10 mouse cellular contexts compared by ENCODE assay signal in the genomic region with DNA sequence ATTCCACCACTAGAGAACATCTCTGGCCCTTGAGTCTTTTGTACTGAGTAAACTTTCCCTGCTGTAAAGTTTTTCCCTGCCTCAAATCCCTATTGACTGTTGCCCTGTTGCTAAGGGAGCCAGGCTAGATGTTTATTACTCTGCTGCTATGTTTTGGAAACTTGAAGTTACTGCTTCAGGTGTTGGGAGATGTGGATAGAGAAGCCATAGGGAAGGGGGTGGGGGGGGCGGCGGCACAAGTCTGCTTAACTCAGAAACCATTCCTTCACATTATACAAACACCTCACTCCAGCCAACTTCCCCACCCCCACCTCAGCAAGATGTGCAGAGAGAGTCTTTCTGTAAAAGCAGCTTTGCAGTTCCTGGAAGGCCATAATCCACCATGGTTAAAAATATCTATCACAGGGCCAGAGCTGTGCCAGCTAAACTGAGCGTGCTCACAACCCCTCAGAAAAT. TPM values are rescaled to one million over a fixed set of nuclear protein-coding genes. Genes with fewer than 3 reads are reported as not detected.
A peak's percentile ranks its signal among the peaks of the same experiment; 100 is the strongest.
DNase-seq lines count a peak whose midpoint lies in the region; ATAC-seq and TF ChIP-seq lines count a peak whose summit lies in the region.
"Had no signal": no experiment of that assay in that cellular context is flagged by ENCODE, and none has a peak within 500 bp of the region (broad histone marks: within the 10 kb centered on the region; RNA-seq: fewer than 3 reads in every experiment).

No protein-coding gene starts in this region.

- TF ChIP-seq EP300 in lung, postnatal 0 days (IDR thresholded peaks at IDR 0.05): no peak

- WGBS in kidney, postnatal 0 days: 62% methylated on average over 3 of the region's 3 CpGs
- WGBS in heart, embryonic 11.5 days (ENCODE audit: insufficient replicate concordance): 47% methylated on average over 3 of the region's 3 CpGs
- 23% methylated on average over 3 of the region's 3 CpGs for WGBS in lung, postnatal 0 days

- no peak overlapping the region for H3K4me2 ChIP-seq in kidney, postnatal 0 days (ENCODE audit: low read length)
- H3K4me2 ChIP-seq in heart, embryonic 11.5 days: no peak overlapping the region; the same call in 1 of the 2 replicates
- H3K4me2 ChIP-seq in lung, postnatal 0 days (replicated peaks; ENCODE audit: low read depth, low read length): no peak overlapping the region

- no peak for TF ChIP-seq CTCF in kidney, postnatal 0 days (IDR thresholded peaks at IDR 0.05; ENCODE audit: low read depth)
- no peak for TF ChIP-seq CTCF in cortical plate, adult 2 months (IDR thresholded peaks at IDR 0.05; ENCODE audit: extremely low read depth, insufficient read depth, low read length)
- no peak; the same call in 1 of the 2 replicates for TF ChIP-seq CTCF in lung, postnatal 0 days (IDR thresholded peaks at IDR 0.05)

- no peak overlapping the region for H3K9ac ChIP-seq in kidney, postnatal 0 days (ENCODE audit: low read depth, low read length)
- H3K9ac ChIP-seq in heart, embryonic 11.5 days (ENCODE audit: low read depth, low read length): 0 out of 2 replicates have a peak overlapping the region, but pooled peaks have one; percentile 22
- H3K9ac ChIP-seq in lung, postnatal 0 days (replicated peaks; ENCODE audit: low read depth): no peak overlapping the region

- no peak overlapping the region for H3K4me3 ChIP-seq in kidney, postnatal 0 days (replicated peaks; ENCODE audit: low read depth, low read length)
- no peak overlapping the region for H3K4me3 ChIP-seq in cortical plate, adult 2 months (ENCODE audit: insufficient read depth, low read length)
- no peak overlapping the region for H3K4me3 ChIP-seq in heart, embryonic 11.5 days (ENCODE audit: low read depth, low read length)
- no peak overlapping the region for H3K4me3 ChIP-seq in lung, postnatal 0 days (ENCODE audit: low read depth, low read length)

- peaks cover 13% of the 10 kb centered on the region for H3K36me3 ChIP-seq in kidney, postnatal 0 days (ENCODE audit: insufficient read depth, low read length)
- peaks cover 9% of the 10 kb centered on the region; the same call in 1 of the 2 replicates for H3K36me3 ChIP-seq in heart, embryonic 11.5 days (ENCODE audit: control insufficient read depth, insufficient read depth, low read length)
- no peaks in the 10 kb centered on the region for H3K36me3 ChIP-seq in lung, postnatal 0 days (ENCODE audit: insufficient read depth, low read length)

- no peak for DNase-seq in kidney, postnatal 0 days (ENCODE audit: low spot score)
- no peak for DNase-seq in kidney, adult 8-10 months
- peak; percentile 72 for DNase-seq in lung, postnatal 0 days (ENCODE audit: low spot score)
- no peak for DNase-seq in cerebellum, adult 11 months
- DNase-seq in urinary bladder, postnatal 14 days (ENCODE audit: low spot score): no peak
- no peak for DNase-seq in frontal cortex, postnatal 10 days (ENCODE audit: low spot score in 2 of 2)
- DNase-seq: liver had no signal

- H3K27ac ChIP-seq in kidney, postnatal 0 days: peak overlapping the region; percentile 77; the same call in 1 of the 2 replicates
- H3K27ac ChIP-seq in cortical plate, adult 2 months (ENCODE audit: insufficient read depth, low read length): 0 out of 2 replicates have a peak overlapping the region, but pooled peaks have one; percentile 61
- peak overlapping the region; percentile 81 for H3K27ac ChIP-seq in heart, embryonic 11.5 days (ENCODE audit: low read depth, low read length)
- peak overlapping the region; percentile 81; the same call in 1 of the 2 replicates for H3K27ac ChIP-seq in lung, postnatal 0 days (ENCODE audit: low read length)

- H3K9me3 ChIP-seq in kidney, postnatal 0 days (replicated peaks; ENCODE audit: low read length): no peaks in the 10 kb centered on the region
- no peaks in the 10 kb centered on the region for H3K9me3 ChIP-seq in heart, embryonic 11.5 days (replicated peaks; ENCODE audit: control insufficient read depth, low read length)
- H3K9me3 ChIP-seq in lung, postnatal 0 days (ENCODE audit: low read length): no peaks in the 10 kb centered on the region

- no peaks in the 10 kb centered on the region; the same call in 1 of the 2 replicates for H3K4me1 ChIP-seq in kidney, postnatal 0 days (replicated peaks; ENCODE audit: insufficient read depth, low read length)
- H3K4me1 ChIP-seq in cortical plate, adult 2 months (ENCODE audit: control insufficient read depth, insufficient read depth, low read length): peaks cover 7% of the 10 kb centered on the region
- H3K4me1 ChIP-seq in heart, embryonic 11.5 days (ENCODE audit: control insufficient read depth, insufficient read depth, low read length): peaks cover 12% of the 10 kb centered on the region
- H3K4me1 ChIP-seq in lung, postnatal 0 days (ENCODE audit: insufficient read depth, low read depth, low read length): peaks cover 14% of the 10 kb centered on the region; the same call in 1 of the 2 replicates

- no peaks in the 10 kb centered on the region for H3K27me3 ChIP-seq in kidney, postnatal 0 days (ENCODE audit: insufficient read depth, low read length)
- H3K27me3 ChIP-seq in heart, embryonic 11.5 days (ENCODE audit: control insufficient read depth, insufficient read depth, low read length): no peaks in the 10 kb centered on the region
- no peaks in the 10 kb centered on the region for H3K27me3 ChIP-seq in lung, postnatal 0 days (replicated peaks; ENCODE audit: insufficient read depth, low read length)

- TF ChIP-seq POLR2A in cortical plate, adult 2 months (IDR thresholded peaks at IDR 0.05; ENCODE audit: extremely low read depth, insufficient read depth, low read length): no peak

- no peak for ATAC-seq in kidney, postnatal 0 days (replicated peaks; ENCODE audit: low FRiP score, low read depth)
- ATAC-seq in heart, embryonic 11.5 days (replicated peaks; ENCODE audit: insufficient number of reproducible peaks, low FRiP score, low TSS enrichment): no peak
- peak; percentile 85 for ATAC-seq in lung, postnatal 0 days

RNA-seq across cellular contexts. Expression of a gene that starts 14.2 kb away (rescaled TPM):
- 102 and 110 TPM in 2 replicates for polyA plus RNA-seq in kidney, postnatal 0 days (2015; fragmentation: Nextera tagmentation; extraction: Ambion mirVana)
- polyA plus RNA-seq in cortical plate, adult 2 months (2012; rRNA removed): 293 and 296 TPM in 2 replicates
- 76.3 and 82.0 TPM in 2 replicates for polyA plus RNA-seq in heart, embryonic 11.5 days (2014; fragmentation: Nextera tagmentation; extraction: Ambion mirVana)
- 48.6 and 49.8 TPM in 2 replicates for polyA plus RNA-seq in lung, postnatal 0 days (2015; fragmentation: Nextera tagmentation; extraction: Ambion mirVana)

RNA-seq across cellular contexts. Expression of a gene that starts 32.7 kb away (rescaled TPM):
- polyA plus RNA-seq in kidney, postnatal 0 days (2015; fragmentation: Nextera tagmentation; extraction: Ambion mirVana): 23.2 and 24.9 TPM in 2 replicates
- 50.2 and 50.7 TPM in 2 replicates for polyA plus RNA-seq in cortical plate, adult 2 months (2012; rRNA removed)
- polyA plus RNA-seq in heart, embryonic 11.5 days (2014; fragmentation: Nextera tagmentation; extraction: Ambion mirVana): 18.8 and 22.1 TPM in 2 replicates
- polyA plus RNA-seq in lung, postnatal 0 days (2015; fragmentation: Nextera tagmentation; extraction: Ambion mirVana): 37.4 and 42.8 TPM in 2 replicates

RNA-seq across cellular contexts. Expression of a gene that starts 33.1 kb away (rescaled TPM):
- polyA plus RNA-seq in kidney, postnatal 0 days (2015; fragmentation: Nextera tagmentation; extraction: Ambion mirVana): 0.37 and 0.46 TPM in 2 replicates
- not detected in 2 replicates for polyA plus RNA-seq in cortical plate, adult 2 months (2012; rRNA removed)
- polyA plus RNA-seq in heart, embryonic 11.5 days (2014; fragmentation: Nextera tagmentation; extraction: Ambion mirVana): not detected in 2 replicates
- polyA plus RNA-seq in lung, postnatal 0 days (2015; fragmentation: Nextera tagmentation; extraction: Ambion mirVana): not detected in 2 replicates
- polyA plus RNA-seq: neural tube, embryonic 14.5 days had no signal
